Mouse (Mus musculus): ENCODE measurements around the gene Nme8.

DNA sequence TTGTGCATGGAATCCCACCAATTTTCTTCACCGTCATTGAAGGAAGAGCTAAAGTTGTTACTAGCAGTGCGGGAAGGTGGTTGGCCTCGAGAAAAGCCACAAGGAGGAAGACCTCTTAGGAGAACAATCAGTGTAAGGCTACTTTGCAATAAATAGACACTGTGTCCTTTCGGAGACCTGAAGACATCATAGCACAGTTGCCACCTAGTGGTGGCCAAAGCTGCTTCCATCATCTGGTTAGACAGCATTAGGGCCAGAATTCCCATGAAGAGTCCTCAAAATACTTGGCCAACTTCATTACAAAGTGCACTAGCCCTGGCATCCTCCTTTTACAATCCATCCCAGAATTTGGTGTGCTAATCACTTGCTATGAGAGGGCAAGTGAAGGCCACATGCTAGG, 61.5 kb downstream of the Nme8 start:
- TF ChIP-seq GATA1 (IDR thresholded peaks at IDR 0.05; ENCODE audit: borderline replicate concordance, low read length) = no peak
- TF ChIP-seq FLI1 (IDR thresholded peaks at IDR 0.05; ENCODE audit: low read length) = no peak
